Mouse (Mus musculus) ES-Bruce4 (cell line): ENCODE measurements around the gene Sdf2.

Source experiments
- EP300 ChIP-seq: IDR thresholded peaks from 2 replicates; pipeline ENCODE4 v1.6.1; 2011; ENCODE audit warnings: low read depth, low read length; ENCODE audit not compliant: insufficient read depth
- POLR2A ChIP-seq: IDR thresholded peaks from one replicate; pipeline ENCODE4 v1.8.1; 2011; ENCODE audit warnings: low read length; ENCODE audit not compliant: insufficient read depth

- TF ChIP-seq EP300 (no peak), POLR2A (no peak)
These were observed 55.4 kb downstream of the Sdf2 start for GRCm38 (mm10) chr11:78300917-78301316.
